Mouse (Mus musculus) midbrain, embryonic 12.5 days (tissue): Measurements from ENCODE around the gene Tigd2. TPM values are rescaled to one million over a fixed set of nuclear protein-coding genes. Genes with fewer than 3 reads are reported as not detected.

Source experiments
- ATAC-seq: fragments of 200-750 bp; cut with Nextera tagmentation; 2 replicates; pipeline ENCODE4 v1.8.0; 2017; ENCODE audit warnings: low read depth, moderate TSS enrichment, moderate library complexity; ENCODE audit not compliant: low FRiP score
- H3K27ac ChIP-seq: fragments of 300-500 bp; sonication (generic); replicated peaks from 2 replicates; pipeline ENCODE4 v1.5.1; 2016; ENCODE audit warnings: mild to moderate bottlenecking
- H3K27me3 ChIP-seq: fragments of 300-500 bp; sonication (generic); 2 replicates; pipeline ENCODE4 v1.6.1; 2016; ENCODE audit warnings: mild to moderate bottlenecking
- H3K36me3 ChIP-seq: fragments of 300-500 bp; sonication (generic); 2 replicates; pipeline ENCODE4 v1.6.1; 2016
- H3K4me1 ChIP-seq: fragments of 300-500 bp; sonication (generic); 2 replicates; pipeline ENCODE4 v1.6.1; 2016
- H3K4me2 ChIP-seq: fragments of 300-500 bp; sonication (generic); replicated peaks from 2 replicates; pipeline ENCODE4 v1.6.1; 2016; ENCODE audit warnings: mild to moderate bottlenecking, moderate library complexity
- H3K4me3 ChIP-seq: fragments of 300-500 bp; sonication (generic); 2 replicates; pipeline ENCODE4 v1.5.1; 2016; ENCODE audit warnings: mild to moderate bottlenecking
- H3K9ac ChIP-seq: fragments of 300-500 bp; sonication (generic); replicated peaks from 2 replicates; pipeline ENCODE4 v1.6.1; 2016; ENCODE audit warnings: mild to moderate bottlenecking, moderate library complexity
- H3K9me3 ChIP-seq: fragments of 300-500 bp; sonication (generic); 2 replicates; pipeline ENCODE4 v1.6.1; 2016; ENCODE audit warnings: mild to moderate bottlenecking
- WGBS: fragments of 180-500 bp; shearing (Covaris S2); methylation state at CpG from one replicate; pipeline ENCODE4 v1.1.7; 2016; 5-methylcytosine and 5-hydroxymethylcytosine counted together
- polyA plus RNA-seq: library from polyadenylated mRNA; unstranded; fragments of >200 nt; fragmentation: Nextera tagmentation; extraction: Ambion mirVana; gene quantifications from 2 replicates; pipeline ENCODE4 v1.2.1, GENCODE M21; 2016

Gene Tigd2
- polyA plus RNA-seq, 1 experiment from 2014 or later: 10.0 TPM

GRCm38 (mm10) chr6:59195849-59196635 is 12.6 kb upstream of the Tigd2 start:
- Histone ChIP-seq H3K4me3 (no peak overlapping the region), H3K36me3 (no peaks in the 10 kb centered on the region), H3K27me3 (no peaks in the 10 kb centered on the region), H3K4me1 (no peaks in the 10 kb centered on the region), H3K27ac (no peak overlapping the region), H3K9me3 (no peaks in the 10 kb centered on the region), H3K9ac (no peak overlapping the region), H3K4me2 (no peak overlapping the region)
- WGBS: 46% methylated on average over 2 of the region's 2 CpGs
- ATAC-seq: no peak

- Histone ChIP-seq H3K27me3 (no peaks in the 10 kb centered on the region), H3K9me3 (no peaks in the 10 kb centered on the region), H3K27ac (no peak overlapping the region), H3K36me3 (no peaks in the 10 kb centered on the region), H3K4me2 (no peak overlapping the region), H3K9ac (no peak overlapping the region), H3K4me3 (no peak overlapping the region), H3K4me1 (no peaks in the 10 kb centered on the region)
- no peak for ATAC-seq
These were observed 11.9 kb upstream of the Tigd2 start for GRCm38 (mm10) chr6:59196746-59197145.

GRCm38 (mm10) chr6:59198356-59198755 is 10.3 kb upstream of the Tigd2 start:
- WGBS: 83% methylated on average over 3 of the region's 3 CpGs
- Histone ChIP-seq H3K9ac (no peak overlapping the region), H3K4me1 (no peaks in the 10 kb centered on the region), H3K27ac (no peak overlapping the region), H3K4me2 (no peak overlapping the region), H3K36me3 (no peaks in the 10 kb centered on the region), H3K27me3 (no peaks in the 10 kb centered on the region), H3K4me3 (no peak overlapping the region), H3K9me3 (no peaks in the 10 kb centered on the region)
- no peak for ATAC-seq

GRCm38 (mm10) chr6:59199021-59199420 is 9.6 kb upstream of the Tigd2 start:
- no peaks in the 10 kb centered on the region for H3K27me3 ChIP-seq
- H3K9me3 ChIP-seq: no peaks in the 10 kb centered on the region
- no peaks in the 10 kb centered on the region for H3K36me3 ChIP-seq
- no peaks in the 10 kb centered on the region for H3K4me1 ChIP-seq
- no peak overlapping the region for H3K4me3 ChIP-seq
- no peak for ATAC-seq
- no peak overlapping the region for H3K9ac ChIP-seq
- H3K27ac ChIP-seq: no peak overlapping the region
- WGBS: 83% methylated on average over 2 of the region's 2 CpGs
- H3K4me2 ChIP-seq: no peak overlapping the region

- H3K4me1 ChIP-seq: peaks cover 6% of the 10 kb centered on the region; the same call in 1 of the 2 replicates
- no peak overlapping the region for H3K4me2 ChIP-seq
- no peaks in the 10 kb centered on the region for H3K9me3 ChIP-seq
- H3K27me3 ChIP-seq: no peaks in the 10 kb centered on the region
- H3K9ac ChIP-seq: no peak overlapping the region
- no peak overlapping the region for H3K27ac ChIP-seq
- no peak for ATAC-seq
- WGBS: 89% methylated on average over 1 of the region's 1 CpGs
- H3K36me3 ChIP-seq: 0 out of 2 replicates have a peak, but pooled peaks cover 7% of the 10 kb centered on the region
- H3K4me3 ChIP-seq: no peak overlapping the region
These were observed 1.1 kb upstream of the Tigd2 start for GRCm38 (mm10) chr6:59207561-59207960.

- H3K27ac ChIP-seq: peak overlapping the region; percentile 83; the same call in 1 of the 2 replicates
- H3K9ac ChIP-seq: peak overlapping the region; percentile 87
- no peaks in the 10 kb centered on the region for H3K9me3 ChIP-seq
- peak overlapping the region; percentile 76 for H3K4me3 ChIP-seq
- peaks cover 6% of the 10 kb centered on the region; the same call in 1 of the 2 replicates for H3K4me1 ChIP-seq
- no peaks in the 10 kb centered on the region for H3K27me3 ChIP-seq
- peak; percentile 6; the same call in 1 of the 2 replicates for ATAC-seq
- H3K4me2 ChIP-seq: peak overlapping the region; percentile 68
- 43% methylated on average over 5 of the region's 5 CpGs for WGBS
- 0 out of 2 replicates have a peak, but pooled peaks cover 7% of the 10 kb centered on the region for H3K36me3 ChIP-seq
These were observed 633 bp downstream of the Tigd2 start for GRCm38 (mm10) chr6:59209299-59209707.

GRCm38 (mm10) chr6:59233191-59233590 is 24.5 kb downstream of the Tigd2 start:
- ATAC-seq: no peak
- no peak overlapping the region for H3K4me2 ChIP-seq
- H3K9ac ChIP-seq: no peak overlapping the region
- 0 out of 2 replicates have a peak, but pooled peaks cover 3% of the 10 kb centered on the region for H3K9me3 ChIP-seq
- no peaks in the 10 kb centered on the region for H3K36me3 ChIP-seq
- H3K27ac ChIP-seq: no peak overlapping the region
- H3K27me3 ChIP-seq: no peaks in the 10 kb centered on the region
- H3K4me3 ChIP-seq: no peak overlapping the region
- no peaks in the 10 kb centered on the region for H3K4me1 ChIP-seq

- no peak for ATAC-seq
These were observed 25.0 kb downstream of the Tigd2 start for GRCm38 (mm10) chr6:59233651-59234050.

GRCm38 (mm10) chr6:59249675-59250074 is 41.0 kb downstream of the Tigd2 start:
- no peak overlapping the region for H3K9ac ChIP-seq
- H3K27me3 ChIP-seq: no peaks in the 10 kb centered on the region
- no peak overlapping the region for H3K27ac ChIP-seq
- ATAC-seq: no peak
- no peak overlapping the region for H3K4me2 ChIP-seq
- no peaks in the 10 kb centered on the region for H3K36me3 ChIP-seq
- H3K9me3 ChIP-seq: no peaks in the 10 kb centered on the region
- no peaks in the 10 kb centered on the region for H3K4me1 ChIP-seq
- no peak overlapping the region for H3K4me3 ChIP-seq
- 38% methylated on average over 2 of the region's 2 CpGs for WGBS

More at GRCm38 (mm10) chr6:59233651-59234050, 25.0 kb downstream of the Tigd2 start:
- Histone ChIP-seq H3K4me3 (no peak overlapping the region), H3K9me3 (0 out of 2 replicates have a peak, but pooled peaks cover 3% of the 10 kb centered on the region), H3K27me3 (no peaks in the 10 kb centered on the region), H3K36me3 (no peaks in the 10 kb centered on the region), H3K9ac (no peak overlapping the region), H3K4me1 (no peaks in the 10 kb centered on the region), H3K27ac (no peak overlapping the region), H3K4me2 (no peak overlapping the region)

- H3K4me1 ChIP-seq: no peaks in the 10 kb centered on the region
- H3K9me3 ChIP-seq: no peaks in the 10 kb centered on the region
- no peak overlapping the region for H3K9ac ChIP-seq
- H3K27me3 ChIP-seq: no peaks in the 10 kb centered on the region
- 0 out of 2 replicates have a peak, but pooled peaks have one; percentile 12 for ATAC-seq
- no peak overlapping the region for H3K4me3 ChIP-seq
- no peak overlapping the region for H3K27ac ChIP-seq
- no peak overlapping the region for H3K4me2 ChIP-seq
- H3K36me3 ChIP-seq: no peaks in the 10 kb centered on the region
These were observed 41.9 kb downstream of the Tigd2 start for GRCm38 (mm10) chr6:59250536-59250935.

GRCm38 (mm10) chr6:59255909-59256308 is 47.2 kb downstream of the Tigd2 start:
- no peak overlapping the region for H3K4me3 ChIP-seq
- WGBS: 97% methylated on average over 1 of the region's 1 CpGs

More at GRCm38 (mm10) chr6:59255909-59256308, 47.2 kb downstream of the Tigd2 start:
- no peak for ATAC-seq
- H3K36me3 ChIP-seq: no peaks in the 10 kb centered on the region
- no peak overlapping the region for H3K4me2 ChIP-seq
- no peak overlapping the region for H3K9ac ChIP-seq
- no peaks in the 10 kb centered on the region for H3K27me3 ChIP-seq
- H3K27ac ChIP-seq: no peak overlapping the region
- no peaks in the 10 kb centered on the region for H3K4me1 ChIP-seq
- H3K9me3 ChIP-seq: no peaks in the 10 kb centered on the region
